Mouse (Mus musculus): ENCODE data around the gene Usp35. TPM values are rescaled to one million over a fixed set of nuclear protein-coding genes. Genes with fewer than 3 reads are reported as not detected.

Gene Usp35
- polyA plus RNA-seq, 1 experiment from 2014 or later, result 1.8 TPM

DNA sequence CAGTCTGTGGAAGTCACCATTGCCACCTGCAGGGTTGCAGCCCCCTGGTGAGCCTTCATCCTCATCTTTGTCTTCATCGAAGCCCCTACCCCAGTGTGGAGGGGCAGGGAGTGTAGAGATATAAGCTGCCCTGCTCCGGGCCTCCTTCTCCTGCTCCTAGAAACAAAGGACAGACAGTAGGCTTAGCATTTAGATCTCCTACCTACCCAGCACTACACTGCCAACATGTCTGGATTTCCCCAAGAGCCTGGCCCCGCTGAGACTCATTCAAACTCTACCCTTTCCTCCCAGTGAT, 21.5 kb downstream of the Usp35 start:
- H3K9me3 ChIP-seq, result no peaks in the 10 kb centered on the region
- no peak overlapping the region for H3K27ac ChIP-seq

GRCm38 (mm10) chr7:97309461-97310340, 22.1 kb downstream of the Usp35 start:
- peaks cover 42% of the 10 kb centered on the region for H3K36me3 ChIP-seq
- no peak overlapping the region for H3K27ac ChIP-seq
- H3K4me3 ChIP-seq (replicated peaks), result no peak overlapping the region
- H3K4me1 ChIP-seq, result no peaks in the 10 kb centered on the region; the same call in 1 of the 2 replicates
- no peak for ATAC-seq (ENCODE audit: insufficient read depth, low FRiP score, low read depth)
- no peak overlapping the region for H3K9ac ChIP-seq
- no peaks in the 10 kb centered on the region for H3K9me3 ChIP-seq
- 88% methylated on average over 4 of the region's 4 CpGs for WGBS
- no peaks in the 10 kb centered on the region for H3K27me3 ChIP-seq (replicated peaks)
- no peak overlapping the region for H3K4me2 ChIP-seq

More for the DNA sequence above, 21.5 kb downstream of the Usp35 start:
- Histone ChIP-seq H3K9ac (no peak overlapping the region), H3K36me3 (peaks cover 37% of the 10 kb centered on the region), H3K4me2 (no peak overlapping the region), H3K4me3 (replicated peaks) (no peak overlapping the region), H3K27me3 (replicated peaks) (no peaks in the 10 kb centered on the region), H3K4me1 (no peaks in the 10 kb centered on the region; the same call in 1 of the 2 replicates)
- WGBS, result 91% methylated on average over 3 of the region's 3 CpGs
- ATAC-seq (ENCODE audit: insufficient read depth, low FRiP score, low read depth), result no peak

DNA sequence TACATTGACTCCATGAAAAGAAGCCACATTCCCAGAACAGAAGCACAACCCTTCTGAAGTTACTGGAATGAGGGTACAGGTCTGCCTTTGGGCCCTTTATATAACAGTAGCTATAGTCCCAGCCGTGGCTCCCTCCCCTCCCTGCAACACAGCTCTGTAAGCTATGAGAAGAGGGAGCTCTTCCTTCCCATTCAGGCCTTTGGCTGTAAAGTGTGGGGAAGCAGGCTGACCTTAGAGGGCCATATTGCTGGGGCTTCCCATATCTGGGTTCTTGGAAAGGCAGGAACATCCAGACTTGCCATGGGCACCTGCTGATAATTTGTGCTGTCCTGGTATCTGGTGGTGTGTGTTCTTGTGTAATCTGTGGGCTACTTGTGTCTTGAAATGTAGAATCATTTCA, 24.3 kb downstream of the Usp35 start:
- Histone ChIP-seq H3K9me3 (no peaks in the 10 kb centered on the region), H3K36me3 (peaks cover 55% of the 10 kb centered on the region), H3K4me1 (no peaks in the 10 kb centered on the region; the same call in 1 of the 2 replicates), H3K27ac (no peak overlapping the region), H3K9ac (no peak overlapping the region), H3K27me3 (replicated peaks) (no peaks in the 10 kb centered on the region), H3K4me3 (replicated peaks) (no peak overlapping the region), H3K4me2 (no peak overlapping the region)
- ATAC-seq (ENCODE audit: insufficient read depth, low FRiP score, low read depth), result no peak
- WGBS, result 86% methylated on average over 1 of the region's 1 CpGs

DNA sequence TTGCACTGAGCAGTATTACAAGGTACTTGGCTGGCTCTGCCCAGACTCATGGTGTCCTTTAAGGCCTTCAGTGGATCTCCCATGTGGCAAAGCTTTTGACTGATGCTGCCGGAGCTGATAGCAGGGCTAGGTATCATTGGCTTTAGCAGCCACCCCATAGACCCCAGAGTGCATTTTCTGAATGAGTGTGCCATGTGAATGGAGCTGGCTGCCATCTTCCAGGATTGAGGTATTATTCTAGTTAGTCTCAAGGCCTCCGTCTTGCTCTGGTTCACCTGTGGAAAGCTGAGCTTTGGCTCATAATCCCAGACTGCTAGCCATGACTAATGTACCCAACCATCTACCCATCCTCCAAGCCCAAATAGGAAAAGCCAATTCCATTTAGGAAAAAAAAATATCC, 25.0 kb downstream of the Usp35 start:
- H3K9me3 ChIP-seq, result no peaks in the 10 kb centered on the region
- H3K27ac ChIP-seq, result no peak overlapping the region
- no peak for ATAC-seq (ENCODE audit: insufficient read depth, low FRiP score, low read depth)
- H3K27me3 ChIP-seq (replicated peaks), result no peaks in the 10 kb centered on the region
- WGBS, result 94% methylated on average over 2 of the region's 2 CpGs
- no peak overlapping the region for H3K4me2 ChIP-seq
- peaks cover 60% of the 10 kb centered on the region for H3K36me3 ChIP-seq
- H3K4me3 ChIP-seq (replicated peaks), result no peak overlapping the region
- no peak overlapping the region for H3K9ac ChIP-seq
- H3K4me1 ChIP-seq, result no peaks in the 10 kb centered on the region; the same call in 1 of the 2 replicates

- WGBS, result 85% methylated on average over 4 of the region's 4 CpGs
- no peak for ATAC-seq (ENCODE audit: insufficient read depth, low FRiP score, low read depth)
- H3K4me2 ChIP-seq, result no peak overlapping the region
- H3K4me3 ChIP-seq (replicated peaks), result no peak overlapping the region
- no peak overlapping the region for H3K27ac ChIP-seq
- H3K9me3 ChIP-seq, result no peaks in the 10 kb centered on the region
- H3K9ac ChIP-seq, result no peak overlapping the region
- H3K36me3 ChIP-seq, result peaks cover 55% of the 10 kb centered on the region
- H3K27me3 ChIP-seq (replicated peaks), result no peaks in the 10 kb centered on the region
- H3K4me1 ChIP-seq, result no peaks in the 10 kb centered on the region; the same call in 1 of the 2 replicates
These were observed 26.6 kb downstream of the Usp35 start for GRCm38 (mm10) chr7:97305206-97305605.

DNA sequence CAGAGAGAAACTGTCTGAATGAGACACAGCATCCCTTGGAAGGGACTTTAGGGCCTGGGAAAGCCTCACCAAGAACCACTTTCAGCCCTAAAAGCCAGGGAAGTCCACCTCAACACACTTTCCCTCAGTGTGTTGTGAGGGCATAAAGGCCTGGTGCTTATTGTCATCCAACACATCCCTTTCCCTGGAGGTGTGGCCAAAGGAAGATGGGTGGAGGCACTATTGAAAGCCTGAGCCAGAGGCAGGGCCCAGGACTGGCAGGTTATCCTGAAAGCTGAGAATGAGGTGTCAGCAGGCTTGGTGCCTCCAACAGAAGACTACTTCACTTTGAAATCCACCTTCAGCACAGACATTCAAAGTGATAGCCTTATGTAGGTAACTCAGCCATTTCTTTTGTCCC, 27.3 kb downstream of the Usp35 start:
- H3K27ac ChIP-seq, result no peak overlapping the region
- no peak for ATAC-seq (ENCODE audit: insufficient read depth, low FRiP score, low read depth)
- no peak overlapping the region for H3K4me2 ChIP-seq
- no peak overlapping the region for H3K4me3 ChIP-seq (replicated peaks)
- no peak overlapping the region for H3K9ac ChIP-seq
- H3K27me3 ChIP-seq (replicated peaks), result no peaks in the 10 kb centered on the region
- H3K36me3 ChIP-seq, result peaks cover 50% of the 10 kb centered on the region
- H3K4me1 ChIP-seq, result no peaks in the 10 kb centered on the region; the same call in 1 of the 2 replicates
- H3K9me3 ChIP-seq, result no peaks in the 10 kb centered on the region

GRCm38 (mm10) chr7:97303614-97304013, 28.2 kb downstream of the Usp35 start:
- Histone ChIP-seq H3K4me1 (no peaks in the 10 kb centered on the region; the same call in 1 of the 2 replicates), H3K27ac (no peak overlapping the region), H3K9me3 (no peaks in the 10 kb centered on the region), H3K4me2 (no peak overlapping the region), H3K9ac (no peak overlapping the region), H3K4me3 (replicated peaks) (no peak overlapping the region), H3K27me3 (replicated peaks) (no peaks in the 10 kb centered on the region), H3K36me3 (peaks cover 46% of the 10 kb centered on the region)
- no peak for ATAC-seq (ENCODE audit: insufficient read depth, low FRiP score, low read depth)
- WGBS, result 72% methylated on average over 2 of the region's 2 CpGs

DNA sequence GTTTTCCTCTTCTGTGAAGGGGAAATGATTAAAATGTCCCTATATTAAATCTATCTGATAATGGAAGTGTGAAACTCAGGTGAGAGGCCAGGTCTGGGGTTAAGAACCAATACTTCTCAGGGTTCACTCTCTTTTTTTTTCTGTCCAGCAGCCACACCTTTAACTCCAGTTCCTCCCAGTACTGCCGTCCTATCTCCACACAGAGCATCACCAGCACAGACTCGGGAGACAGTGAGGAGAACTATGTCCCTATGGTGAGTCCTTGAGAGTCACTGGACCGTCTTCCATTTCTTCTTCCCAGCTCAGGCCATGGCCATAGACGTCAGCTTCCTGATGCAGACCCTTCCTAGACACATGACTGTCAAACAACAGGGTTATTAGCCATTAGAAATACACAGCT, 28.9 kb downstream of the Usp35 start:
- no peaks in the 10 kb centered on the region for H3K9me3 ChIP-seq
- peaks cover 40% of the 10 kb centered on the region; the same call in 1 of the 2 replicates for H3K36me3 ChIP-seq
- no peak overlapping the region for H3K9ac ChIP-seq
- no peak overlapping the region for H3K4me2 ChIP-seq
- no peak overlapping the region for H3K27ac ChIP-seq
- 80% methylated on average over 4 of the region's 4 CpGs for WGBS
- no peaks in the 10 kb centered on the region for H3K27me3 ChIP-seq (replicated peaks)
- H3K4me1 ChIP-seq, result no peaks in the 10 kb centered on the region; the same call in 1 of the 2 replicates
- no peak overlapping the region for H3K4me3 ChIP-seq (replicated peaks)
- ATAC-seq (ENCODE audit: insufficient read depth, low FRiP score, low read depth), result no peak

- Histone ChIP-seq H3K4me2 (no peak overlapping the region), H3K4me3 (replicated peaks) (no peak overlapping the region), H3K9me3 (no peaks in the 10 kb centered on the region), H3K4me1 (no peaks in the 10 kb centered on the region; the same call in 1 of the 2 replicates), H3K36me3 (peaks cover 35% of the 10 kb centered on the region; the same call in 1 of the 2 replicates), H3K9ac (no peak overlapping the region), H3K27me3 (replicated peaks) (no peaks in the 10 kb centered on the region), H3K27ac (no peak overlapping the region)
- ATAC-seq (ENCODE audit: insufficient read depth, low FRiP score, low read depth), result no peak
- WGBS, result 69% methylated on average over 4 of the region's 4 CpGs
These were observed 29.6 kb downstream of the Usp35 start for GRCm38 (mm10) chr7:97302261-97302660.

DNA sequence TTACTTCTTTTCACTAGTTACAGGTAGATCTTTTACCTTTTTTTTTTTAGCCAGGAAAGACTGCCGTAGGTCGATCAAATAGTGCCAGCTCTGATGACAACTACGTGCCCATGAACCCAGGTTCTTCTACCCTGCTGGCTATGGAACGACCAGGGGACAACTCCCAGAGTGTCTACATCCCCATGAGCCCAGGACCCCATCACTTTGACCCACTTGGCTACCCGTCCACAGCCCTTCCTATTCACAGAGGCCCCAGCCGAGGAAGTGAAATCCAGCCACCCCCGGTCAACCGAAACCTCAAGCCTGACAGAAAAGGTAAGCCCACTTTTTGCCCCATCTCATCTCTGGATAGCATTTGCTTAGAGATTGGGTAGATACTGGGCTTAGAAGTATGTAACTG, 30.5 kb downstream of the Usp35 start:
- no peak for ATAC-seq (ENCODE audit: insufficient read depth, low FRiP score, low read depth)
- Histone ChIP-seq H3K9me3 (no peaks in the 10 kb centered on the region), H3K36me3 (peaks cover 30% of the 10 kb centered on the region; the same call in 1 of the 2 replicates), H3K4me1 (no peaks in the 10 kb centered on the region; the same call in 1 of the 2 replicates), H3K27ac (no peak overlapping the region), H3K4me3 (replicated peaks) (no peak overlapping the region), H3K27me3 (replicated peaks) (no peaks in the 10 kb centered on the region), H3K4me2 (no peak overlapping the region), H3K9ac (no peak overlapping the region)
- WGBS, result 83% methylated on average over 8 of the region's 8 CpGs

DNA sequence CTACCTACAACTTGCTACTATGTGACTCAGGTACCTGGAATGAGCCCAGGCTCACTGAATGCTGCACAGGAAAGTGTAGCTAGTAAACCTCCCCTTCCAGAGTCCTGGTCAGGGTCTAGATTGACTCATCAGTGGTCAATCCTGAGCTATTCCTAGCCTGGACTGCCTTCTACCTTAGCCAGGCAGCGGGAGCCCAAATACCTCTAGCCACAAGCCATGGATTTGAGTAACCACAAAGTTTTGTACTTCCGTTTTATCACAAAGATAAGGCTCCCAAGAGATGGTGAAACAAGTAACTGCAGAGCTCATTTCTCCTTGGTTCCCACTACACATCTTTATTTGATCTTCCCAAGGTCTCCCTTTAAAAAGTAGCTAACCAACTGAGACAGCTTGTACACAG, 30.9 kb downstream of the Usp35 start:
- H3K36me3 ChIP-seq, result peaks cover 27% of the 10 kb centered on the region; the same call in 1 of the 2 replicates
- 78% methylated on average over 2 of the region's 2 CpGs for WGBS
- ATAC-seq (ENCODE audit: insufficient read depth, low FRiP score, low read depth), result no peak
- no peak overlapping the region for H3K9ac ChIP-seq
- no peaks in the 10 kb centered on the region; the same call in 1 of the 2 replicates for H3K4me1 ChIP-seq
- no peak overlapping the region for H3K4me3 ChIP-seq (replicated peaks)
- H3K27ac ChIP-seq, result no peak overlapping the region
- H3K27me3 ChIP-seq (replicated peaks), result no peaks in the 10 kb centered on the region
- H3K9me3 ChIP-seq, result no peaks in the 10 kb centered on the region
- H3K4me2 ChIP-seq, result no peak overlapping the region

- H3K36me3 ChIP-seq, result peaks cover 15% of the 10 kb centered on the region; the same call in 1 of the 2 replicates
- ATAC-seq (ENCODE audit: insufficient read depth, low FRiP score, low read depth), result no peak
- 87% methylated on average over 6 of the region's 6 CpGs for WGBS
These were observed 32.9 kb downstream of the Usp35 start for GRCm38 (mm10) chr7:97298943-97299342.

More at GRCm38 (mm10) chr7:97298943-97299342, 32.9 kb downstream of the Usp35 start:
- Histone ChIP-seq H3K4me1 (no peaks in the 10 kb centered on the region), H3K4me2 (no peak overlapping the region), H3K4me3 (replicated peaks) (no peak overlapping the region), H3K27me3 (replicated peaks) (no peaks in the 10 kb centered on the region), H3K9ac (no peak overlapping the region), H3K27ac (no peak overlapping the region), H3K9me3 (no peaks in the 10 kb centered on the region)

Data from stomach, embryonic 15.5 days (tissue).